Mouse (Mus musculus): ENCODE measurements around the gene Pptc7.

DNA sequence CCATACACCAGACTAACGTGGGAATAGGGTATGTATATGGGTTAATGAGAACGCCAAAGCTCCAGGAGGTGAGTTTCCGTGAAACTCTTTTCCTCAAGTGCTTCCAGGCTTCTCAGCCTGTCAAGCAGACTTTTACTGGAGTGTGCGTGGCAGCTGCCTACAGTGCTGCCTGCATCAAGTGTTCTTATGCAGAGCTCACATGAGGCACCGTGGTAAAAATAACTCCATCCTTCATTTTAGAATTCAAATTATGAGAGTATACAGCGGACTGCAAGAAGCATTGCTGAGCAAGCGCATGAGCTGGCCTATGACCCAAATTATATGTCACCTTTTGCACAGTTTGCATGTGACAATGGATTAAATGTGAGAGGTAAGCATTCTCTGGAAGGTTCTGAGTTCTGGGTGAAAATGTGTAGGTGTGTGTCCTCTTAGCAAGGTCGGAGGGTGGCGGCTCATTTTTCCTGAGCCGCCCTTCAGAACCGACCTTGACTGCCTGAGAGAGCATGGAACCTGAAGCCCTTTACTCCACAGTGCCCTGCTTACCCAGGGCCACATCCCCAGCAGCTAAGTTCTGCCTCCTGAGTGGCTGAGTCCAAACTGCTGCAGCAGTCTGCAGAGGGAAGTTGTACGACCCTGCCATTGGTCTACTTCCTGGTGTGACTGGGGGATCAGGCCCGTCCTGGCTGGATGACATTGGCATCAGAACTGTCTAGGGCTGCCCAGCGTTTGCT, 35.5 kb downstream of the Pptc7 start:
- TF ChIP-seq CTCF (IDR thresholded peaks at IDR 0.05; ENCODE audit: extremely low read depth, insufficient read depth, low read length) = no peak
- TF ChIP-seq POLR2A (IDR thresholded peaks at IDR 0.05; ENCODE audit: extremely low read depth, insufficient read depth, low read length) = no peak

Data from cortical plate, adult 2 months (tissue).